Mouse (Mus musculus): ENCODE results near the gene 1110017D15Rik. TPM values are rescaled to one million over a fixed set of nuclear protein-coding genes. Genes with fewer than 3 reads are reported as not detected.

1110017D15Rik gene
- polyA plus RNA-seq, 1 experiment: 40.8 TPM

GRCm38 (mm10) chr4:41504325-41504724 lies 12.8 kb downstream of the 1110017D15Rik start:
- H3K4me3 ChIP-seq (replicated peaks; ENCODE audit: extremely low read depth, low read depth, low read length): no peak overlapping the region
- WGBS: 73% methylated on average over 5 of the region's 5 CpGs

GRCm38 (mm10) chr4:41502986-41503412 lies 14.1 kb downstream of the 1110017D15Rik start, which contains the start of gene AI464131:
Gene AI464131, minus strand, starts transcription at chr4:41503076.
- peak; percentile 64; the same call in 1 of the 2 replicates for TF ChIP-seq POLR2A (IDR thresholded peaks at IDR 0.05; ENCODE audit: borderline replicate concordance, extremely low read depth, low read depth, low read length)
- TF ChIP-seq CTCF (IDR thresholded peaks at IDR 0.05; ENCODE audit: insufficient read depth, low read length): no peak
- Histone ChIP-seq H3K4me1 (ENCODE audit: control insufficient read depth, insufficient read depth, low read length) (peaks cover 9% of the 10 kb centered on the region; the same call in 1 of the 2 replicates), H3K4me3 (replicated peaks; ENCODE audit: extremely low read depth, low read depth, low read length) (peak within 1 kb of the TSS; percentile 62)
- DNase-seq: peak; percentile 96
- under 1% methylated on average over 18 of the region's 18 CpGs for WGBS

More at GRCm38 (mm10) chr4:41504325-41504724, 12.8 kb downstream of the 1110017D15Rik start:
- peaks cover 9% of the 10 kb centered on the region; the same call in 1 of the 2 replicates for H3K4me1 ChIP-seq (ENCODE audit: control insufficient read depth, insufficient read depth, low read length)
- TF ChIP-seq CTCF (IDR thresholded peaks at IDR 0.05; ENCODE audit: insufficient read depth, low read length) (no peak), POLR2A (IDR thresholded peaks at IDR 0.05; ENCODE audit: borderline replicate concordance, extremely low read depth, low read depth, low read length) (no peak)
- no peak for DNase-seq

GRCm38 (mm10) chr4:41502171-41502940 lies 14.8 kb downstream of the 1110017D15Rik start:
- DNase-seq: no peak

GRCm38 (mm10) chr4:41500787-41501186 lies 16.3 kb downstream of the 1110017D15Rik start:
- Histone ChIP-seq H3K4me3 (replicated peaks; ENCODE audit: extremely low read depth, low read depth, low read length) (no peak overlapping the region), H3K4me1 (ENCODE audit: control insufficient read depth, insufficient read depth, low read length) (peaks cover 5% of the 10 kb centered on the region)
- 76% methylated on average over 4 of the region's 4 CpGs for WGBS
- no peak for DNase-seq
- TF ChIP-seq CTCF (IDR thresholded peaks at IDR 0.05; ENCODE audit: insufficient read depth, low read length) (no peak), POLR2A (IDR thresholded peaks at IDR 0.05; ENCODE audit: borderline replicate concordance, extremely low read depth, low read depth, low read length) (no peak)

More at GRCm38 (mm10) chr4:41502171-41502940, 14.8 kb downstream of the 1110017D15Rik start:
- 17% methylated on average over 20 of the region's 20 CpGs for WGBS
- Histone ChIP-seq H3K4me1 (ENCODE audit: control insufficient read depth, insufficient read depth, low read length) (peaks cover 10% of the 10 kb centered on the region; the same call in 1 of the 2 replicates), H3K4me3 (replicated peaks; ENCODE audit: extremely low read depth, low read depth, low read length) (peak overlapping the region; percentile 62)
- TF ChIP-seq POLR2A (IDR thresholded peaks at IDR 0.05; ENCODE audit: borderline replicate concordance, extremely low read depth, low read depth, low read length) (peak; percentile 14; the same call in 1 of the 2 replicates), CTCF (IDR thresholded peaks at IDR 0.05; ENCODE audit: insufficient read depth, low read length) (no peak)

GRCm38 (mm10) chr4:41499619-41500018 lies 17.5 kb downstream of the 1110017D15Rik start:
- DNase-seq: no peak
- H3K4me1 ChIP-seq (ENCODE audit: control insufficient read depth, insufficient read depth, low read length): peaks cover 5% of the 10 kb centered on the region
- 71% methylated on average over 8 of the region's 8 CpGs for WGBS

GRCm38 (mm10) chr4:41498921-41499391 lies 18.2 kb downstream of the 1110017D15Rik start:
- WGBS: 43% methylated on average over 43 of the region's 43 CpGs
- no peak for DNase-seq
- TF ChIP-seq CTCF (IDR thresholded peaks at IDR 0.05; ENCODE audit: insufficient read depth, low read length) (no peak), POLR2A (IDR thresholded peaks at IDR 0.05; ENCODE audit: borderline replicate concordance, extremely low read depth, low read depth, low read length) (no peak)
- Histone ChIP-seq H3K4me3 (replicated peaks; ENCODE audit: extremely low read depth, low read depth, low read length) (no peak overlapping the region), H3K4me1 (ENCODE audit: control insufficient read depth, insufficient read depth, low read length) (peaks cover 5% of the 10 kb centered on the region)

More at GRCm38 (mm10) chr4:41499619-41500018, 17.5 kb downstream of the 1110017D15Rik start:
- H3K4me3 ChIP-seq (replicated peaks; ENCODE audit: extremely low read depth, low read depth, low read length): no peak overlapping the region
- TF ChIP-seq CTCF (IDR thresholded peaks at IDR 0.05; ENCODE audit: insufficient read depth, low read length): no peak
- no peak for TF ChIP-seq POLR2A (IDR thresholded peaks at IDR 0.05; ENCODE audit: borderline replicate concordance, extremely low read depth, low read depth, low read length)

- Histone ChIP-seq H3K4me1 (ENCODE audit: control insufficient read depth, insufficient read depth, low read length) (peaks cover 5% of the 10 kb centered on the region), H3K4me3 (replicated peaks; ENCODE audit: extremely low read depth, low read depth, low read length) (no peak overlapping the region)
- DNase-seq: no peak
- TF ChIP-seq POLR2A (IDR thresholded peaks at IDR 0.05; ENCODE audit: borderline replicate concordance, extremely low read depth, low read depth, low read length): no peak
- no peak for TF ChIP-seq CTCF (IDR thresholded peaks at IDR 0.05; ENCODE audit: insufficient read depth, low read length)
- 40% methylated on average over 72 of the region's 72 CpGs for WGBS
These were observed 18.9 kb downstream of the 1110017D15Rik start for GRCm38 (mm10) chr4:41497995-41498845.

DNA sequence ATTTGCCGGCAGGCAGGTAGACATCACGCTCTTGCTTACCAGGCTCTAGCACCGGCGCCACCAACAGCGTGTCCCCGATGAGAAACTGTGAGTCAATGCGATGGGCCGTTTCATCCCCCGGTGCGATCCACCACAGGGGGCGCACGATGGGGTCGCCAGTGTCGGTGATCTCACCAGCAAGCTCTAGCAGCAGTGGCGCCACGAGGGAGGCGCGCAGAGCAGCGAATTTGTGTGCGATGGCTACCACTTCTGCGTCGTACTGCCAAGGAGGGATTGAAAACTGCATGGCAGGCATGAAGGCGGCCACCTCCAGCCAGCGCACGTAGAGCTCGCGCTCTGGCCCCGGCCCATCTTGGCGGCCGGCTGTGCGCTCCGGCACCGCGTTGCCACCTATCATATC lies 19.6 kb downstream of the 1110017D15Rik start:
- no peak for DNase-seq
- Histone ChIP-seq H3K4me3 (replicated peaks; ENCODE audit: extremely low read depth, low read depth, low read length) (no peak overlapping the region), H3K4me1 (ENCODE audit: control insufficient read depth, insufficient read depth, low read length) (peaks cover 5% of the 10 kb centered on the region)
- 30% methylated on average over 34 of the region's 34 CpGs for WGBS
- TF ChIP-seq CTCF (IDR thresholded peaks at IDR 0.05; ENCODE audit: insufficient read depth, low read length): no peak
- TF ChIP-seq POLR2A (IDR thresholded peaks at IDR 0.05; ENCODE audit: borderline replicate concordance, extremely low read depth, low read depth, low read length): no peak

DNA sequence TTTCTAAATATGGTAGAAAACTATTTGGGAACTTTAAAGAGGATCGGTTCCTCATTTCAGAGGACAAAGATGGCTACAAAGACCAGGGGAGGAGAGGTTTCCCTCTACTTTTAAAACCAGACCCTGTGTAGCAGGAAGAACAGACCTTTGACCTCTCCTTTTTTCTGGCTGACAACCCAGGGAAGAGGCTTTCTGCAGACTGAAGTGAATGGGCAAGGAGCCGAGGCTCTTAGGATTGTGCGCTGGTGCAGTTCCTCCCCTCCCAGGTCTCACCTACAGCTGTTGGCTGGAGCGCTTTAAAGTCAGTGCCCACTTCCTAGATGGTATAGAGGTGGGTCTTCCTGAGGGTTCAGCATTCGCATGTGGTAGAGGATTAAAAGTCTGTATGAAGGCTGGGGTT lies 20.1 kb downstream of the 1110017D15Rik start:
- no peak for DNase-seq
- H3K4me3 ChIP-seq (replicated peaks; ENCODE audit: extremely low read depth, low read depth, low read length): no peak overlapping the region
- TF ChIP-seq POLR2A (IDR thresholded peaks at IDR 0.05; ENCODE audit: borderline replicate concordance, extremely low read depth, low read depth, low read length): no peak
- no peak for TF ChIP-seq CTCF (IDR thresholded peaks at IDR 0.05; ENCODE audit: insufficient read depth, low read length)
- WGBS: 67% methylated on average over 5 of the region's 5 CpGs
- peaks cover 5% of the 10 kb centered on the region for H3K4me1 ChIP-seq (ENCODE audit: control insufficient read depth, insufficient read depth, low read length)

Data from lung, adult 2 months (tissue).